Mouse (Mus musculus): Measurements from ENCODE around the gene Gm45785. TPM values are rescaled to one million over a fixed set of nuclear protein-coding genes. Genes with fewer than 3 reads are reported as not detected.

Gm45785 gene
- total RNA-seq, 2 experiments from 2014 or later = not detected

DNA sequence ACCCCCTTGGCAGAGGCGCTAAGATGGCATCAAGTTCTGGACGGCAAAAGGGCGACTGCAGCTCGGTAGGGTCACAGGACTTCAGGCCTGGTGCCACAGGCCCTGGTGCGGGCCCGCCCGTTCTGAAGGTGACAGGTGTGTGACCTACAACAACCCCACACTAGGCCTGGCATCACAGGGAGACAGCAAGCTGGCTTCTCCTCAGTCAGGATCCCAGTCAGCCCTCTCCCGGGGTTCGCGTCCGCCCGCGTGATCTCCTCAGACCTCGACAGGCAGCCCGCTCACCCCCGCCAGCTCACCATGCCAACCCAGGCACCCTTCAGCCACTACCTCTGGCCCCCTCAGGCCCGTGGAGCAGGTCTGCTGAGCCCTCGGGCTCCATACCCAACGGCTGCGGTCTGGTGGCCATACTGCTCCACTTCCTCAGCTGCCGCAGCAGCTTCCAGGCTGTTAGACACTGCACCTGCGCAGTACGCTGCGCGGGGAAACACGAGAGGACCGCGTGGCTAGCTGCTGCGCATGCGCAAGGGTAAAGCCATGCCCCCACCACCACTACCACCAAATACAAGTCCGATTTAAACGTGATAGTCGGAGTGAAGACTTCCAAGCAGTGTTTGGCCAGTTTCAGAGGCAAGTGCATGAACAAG lies 68.6 kb downstream of the Gm45785 start, which contains the start of gene Syce1:
TSS of gene Syce1 (minus strand) at position 447 of the 647 bp plus-strand sequence.
- intact Hi-C loops (cut with DNase I) = no loop called here
- no peak for DNase-seq (ENCODE audit: low spot score)

DNA sequence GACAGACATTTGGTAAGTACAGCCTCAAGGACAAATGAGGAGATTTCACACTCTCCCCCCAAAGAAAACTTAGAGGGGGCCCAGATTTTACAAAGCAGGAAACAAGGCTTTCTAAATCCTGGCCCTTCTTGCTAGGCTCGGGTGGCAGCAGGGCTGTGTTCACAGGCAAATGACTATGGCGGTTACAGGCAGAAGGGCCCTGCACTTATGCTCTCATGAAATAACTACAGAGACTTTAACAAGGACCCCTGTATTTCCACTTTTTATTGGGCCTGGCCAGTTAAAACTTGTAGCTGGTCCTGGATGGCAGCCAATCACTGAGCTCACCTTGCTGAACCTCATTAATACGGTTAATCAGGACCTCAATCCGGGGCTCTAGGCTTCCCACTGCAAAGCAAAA lies 75.6 kb downstream of the Gm45785 start:
- DNase-seq (ENCODE audit: low spot score) = no peak
- intact Hi-C loops (cut with DNase I) = no loop called here

Other genes starting within 250 kb of the Gm45785 start
- gene Olfr61, start 227.4 kb downstream of the Gm45785 start, total RNA-seq (2021) = not detected
- gene Olfr53, start 209.9 kb downstream of the Gm45785 start, total RNA-seq (2021) = not detected
- gene Olfr539, start 196.4 kb downstream of the Gm45785 start, total RNA-seq (2021) = not detected
- gene Olfr45, start 174.4 kb downstream of the Gm45785 start, total RNA-seq (2021) = not detected
- gene Olfr541, start 159.1 kb downstream of the Gm45785 start, total RNA-seq (2021) = not detected
- 1 to 10 TPM; 6.3 to 6.9 TPM for gene Cyp2e1, start 92.6 kb downstream of the Gm45785 start, total RNA-seq (2021)
- gene Syce1, start 68.5 kb downstream of the Gm45785 start, total RNA-seq (2021) = not detected
- gene Zfp941, start 34.2 kb downstream of the Gm45785 start, total RNA-seq (2021) = not detected
- under 1 TPM; 0.39 to 0.83 TPM for gene Urah, start 21.3 kb downstream of the Gm45785 start, total RNA-seq (2021)
- 10 to 100 TPM; 10.8 to 14.5 TPM for gene Scgb1c1, start 10.8 kb downstream of the Gm45785 start, total RNA-seq (2021)
- not detected for gene Odf3, start 8.5 kb downstream of the Gm45785 start, total RNA-seq (2021)
- 10 to 100 TPM; 20.1 to 21.8 TPM for gene Ric8a, start 626 bp upstream of the Gm45785 start, total RNA-seq (2021)
- 10 to 100 TPM; 10.0 to 11.7 TPM for gene Bet1l, start 1.2 kb upstream of the Gm45785 start, total RNA-seq (2021)
- 10 to 100 TPM; 86.0 to 93.0 TPM for gene Psmd13, start 25.6 kb upstream of the Gm45785 start, total RNA-seq (2021)
- 10 to 100 TPM; 54.3 to 64.0 TPM for gene Sirt3, start 26.0 kb upstream of the Gm45785 start, total RNA-seq (2021)
- 1,000 to 10,000 TPM; 2,576 to 2,619 TPM for gene Cox8b, start 44.1 kb upstream of the Gm45785 start, total RNA-seq (2021)
- gene Nlrp6, start 64.6 kb upstream of the Gm45785 start, total RNA-seq (2021) = not detected
- gene Pgghg, start 85.1 kb upstream of the Gm45785 start, total RNA-seq (2021) = 1 to 10 TPM; 4.6 to 5.2 TPM
- under 1 TPM; 0.47 to 0.59 TPM for gene Ifitm5, start 94.0 kb upstream of the Gm45785 start, total RNA-seq (2021)
- not detected for gene Gm45717, start 99.6 kb upstream of the Gm45785 start, total RNA-seq (2021)
- 100 to 1,000 TPM in 1 of 2 experiments, 10 to 100 TPM in 1; 96.7 to 116 TPM for gene Ifitm2, start 99.7 kb upstream of the Gm45785 start, total RNA-seq (2021)
- 1 to 10 TPM; 1.6 to 2.8 TPM for gene Ifitm1, start 110.9 kb upstream of the Gm45785 start, total RNA-seq (2021)
- 100 to 1,000 TPM; 102 to 111 TPM for gene Ifitm3, start 154.4 kb upstream of the Gm45785 start, total RNA-seq (2021)
- gene Ifitm6, start 161.6 kb upstream of the Gm45785 start, total RNA-seq (2021) = under 1 TPM in 1 of 2 experiments, not detected in 1; 0.42 TPM
- not detected for gene Gm17387, start 172.8 kb upstream of the Gm45785 start, total RNA-seq (2021)
- gene B4galnt4, start 204.8 kb upstream of the Gm45785 start, total RNA-seq (2021) = under 1 TPM in 1 of 2 experiments, not detected in 1; 0.08 TPM
- under 1 TPM in 1 of 2 experiments, not detected in 1; 0.31 TPM for gene Pkp3, start 221.9 kb upstream of the Gm45785 start, total RNA-seq (2021)
- gene Sigirr, start 244.2 kb upstream of the Gm45785 start, total RNA-seq (2021) = 1 to 10 TPM; 4.8 to 7.7 TPM

Measured in heart, postnatal 25 days (tissue).